In genomic region chr2:181314080-181314810, GRCm38 (mm10) we compare ENCODE assay signal across 8 mouse cellular contexts. TPM values are rescaled to one million over a fixed set of nuclear protein-coding genes. Genes with fewer than 3 reads are reported as not detected.
A peak's percentile ranks its signal among the peaks of the same experiment; 100 is the strongest.
DNase-seq lines count a peak whose midpoint lies in the region; ATAC-seq and TF ChIP-seq lines count a peak whose summit lies in the region.

Gene Stmn3, minus strand, starts transcription at chr2:181314500.

- no peaks in the 10 kb centered on the region for H3K36me3 ChIP-seq in ES-E14 (ENCODE audit: control insufficient read depth, insufficient read depth, low read length, poor library complexity, severe bottlenecking)
- H3K36me3 ChIP-seq in embryonic facial prominence, embryonic 11.5 days (replicated peaks; ENCODE audit: control insufficient read depth, insufficient read depth, low read depth, low read length): no peaks in the 10 kb centered on the region
- no peaks in the 10 kb centered on the region for H3K36me3 ChIP-seq in heart, embryonic 15.5 days
- H3K36me3 ChIP-seq in liver, embryonic 13.5 days: no peaks in the 10 kb centered on the region
- peaks cover 3% of the 10 kb centered on the region; the same call in 1 of the 2 replicates for H3K36me3 ChIP-seq in neural tube, embryonic 15.5 days

- H3K4me2 ChIP-seq in embryonic facial prominence, embryonic 11.5 days (ENCODE audit: low read depth, low read length): peak within 1 kb of the TSS; percentile 44
- H3K4me2 ChIP-seq in heart, embryonic 15.5 days: peak within 1 kb of the TSS; percentile 43
- H3K4me2 ChIP-seq in liver, embryonic 13.5 days: peak within 1 kb of the TSS; percentile 37
- peak within 1 kb of the TSS; percentile 73 for H3K4me2 ChIP-seq in neural tube, embryonic 15.5 days

- peak within 1 kb of the TSS; percentile 63 to 83 for H3K4me3 ChIP-seq in ES-E14 (ENCODE audit: insufficient read depth in 1 of 2, low read depth in 1 of 2, low read length in 2 of 2, poor library complexity in 1 of 2, severe bottlenecking in 1 of 2)
- H3K4me3 ChIP-seq in embryonic facial prominence, embryonic 11.5 days (ENCODE audit: low read depth, low read length): peak within 1 kb of the TSS; percentile 34
- H3K4me3 ChIP-seq in heart, embryonic 15.5 days: peak within 1 kb of the TSS; percentile 20
- H3K4me3 ChIP-seq in liver, embryonic 13.5 days (replicated peaks): 0 out of 2 replicates have a peak within 1 kb of the TSS, but pooled peaks have one; percentile 10
- peak within 1 kb of the TSS; percentile 79 for H3K4me3 ChIP-seq in neural tube, embryonic 15.5 days (replicated peaks)

- H3K4me1 ChIP-seq in ES-E14 (ENCODE audit: control insufficient read depth in 2 of 2, insufficient read depth in 2 of 2, low read length in 2 of 2, poor library complexity in 1 of 2): peaks cover 0 to 14% of the 10 kb centered on the region in 2 experiments; a peak in 2 of 4 replicates
- no peaks in the 10 kb centered on the region; the same call in 1 of the 2 replicates for H3K4me1 ChIP-seq in embryonic facial prominence, embryonic 11.5 days (ENCODE audit: control insufficient read depth, insufficient read depth, low read length)
- peaks cover 9% of the 10 kb centered on the region for H3K4me1 ChIP-seq in heart, embryonic 15.5 days (replicated peaks)
- peaks cover 12% of the 10 kb centered on the region for H3K4me1 ChIP-seq in liver, embryonic 13.5 days (replicated peaks)
- peaks cover 38% of the 10 kb centered on the region for H3K4me1 ChIP-seq in neural tube, embryonic 15.5 days

- peak; percentile 81 for DNase-seq in ES-E14 (ENCODE audit: low read depth, low spot score)
- peak; percentile 88 for DNase-seq in adrenal gland, postnatal 14 days
- DNase-seq in embryonic facial prominence, embryonic 11.5 days (ENCODE audit: low spot score): peak; percentile 85
- peak; percentile 51 to 69 for DNase-seq in kidney, postnatal 25 days
- DNase-seq in liver, embryonic 13.5 days: peak; percentile 21
- DNase-seq in natural killer cell, adult 2 months (ENCODE audit: low spot score in 2 of 2): no peak

- peak; percentile 57 for ATAC-seq in embryonic facial prominence, embryonic 11.5 days (replicated peaks; ENCODE audit: insufficient number of reproducible peaks, low FRiP score, low TSS enrichment, low read depth)
- peak; percentile 50 for ATAC-seq in heart, embryonic 15.5 days (replicated peaks; ENCODE audit: insufficient number of reproducible peaks, insufficient read depth, low FRiP score, low read depth)
- ATAC-seq in liver, embryonic 13.5 days (ENCODE audit: low read depth): no peak
- ATAC-seq in neural tube, embryonic 15.5 days (ENCODE audit: low FRiP score): peak; percentile 93

- 5% methylated on average over 22 of the region's 23 CpGs for WGBS in embryonic facial prominence, embryonic 11.5 days
- WGBS in heart, embryonic 15.5 days: 4% methylated on average over 23 of the region's 23 CpGs
- 9% methylated on average over 23 of the region's 23 CpGs for WGBS in liver, embryonic 13.5 days (ENCODE audit: insufficient replicate concordance)
- WGBS in neural tube, embryonic 15.5 days: 4% methylated on average over 19 of the region's 23 CpGs

- peak within 1 kb of the TSS; percentile 34 for H3K9ac ChIP-seq in ES-E14 (ENCODE audit: insufficient read depth, low read depth, low read length, poor library complexity, severe bottlenecking)
- H3K9ac ChIP-seq in embryonic facial prominence, embryonic 11.5 days (replicated peaks; ENCODE audit: low read length): peak within 1 kb of the TSS; percentile 27
- H3K9ac ChIP-seq in heart, embryonic 15.5 days: no peak within 1 kb of the TSS
- no peak within 1 kb of the TSS for H3K9ac ChIP-seq in liver, embryonic 13.5 days
- H3K9ac ChIP-seq in neural tube, embryonic 15.5 days (replicated peaks): peak within 1 kb of the TSS; percentile 95

- no peaks in the 10 kb centered on the region for H3K9me3 ChIP-seq in ES-E14 (ENCODE audit: control insufficient read depth, insufficient read depth, low read depth, low read length)
- no peaks in the 10 kb centered on the region for H3K9me3 ChIP-seq in embryonic facial prominence, embryonic 11.5 days (replicated peaks; ENCODE audit: control insufficient read depth, low read length)
- H3K9me3 ChIP-seq in heart, embryonic 15.5 days (replicated peaks): no peaks in the 10 kb centered on the region
- no peaks in the 10 kb centered on the region for H3K9me3 ChIP-seq in liver, embryonic 13.5 days (replicated peaks)
- no peaks in the 10 kb centered on the region for H3K9me3 ChIP-seq in neural tube, embryonic 15.5 days (replicated peaks)

- peaks cover 27% of the 10 kb centered on the region for H3K27me3 ChIP-seq in embryonic facial prominence, embryonic 11.5 days (ENCODE audit: control insufficient read depth, insufficient read depth, low read length)
- peaks cover 60% of the 10 kb centered on the region for H3K27me3 ChIP-seq in heart, embryonic 15.5 days
- H3K27me3 ChIP-seq in liver, embryonic 13.5 days: peaks cover 86% of the 10 kb centered on the region
- H3K27me3 ChIP-seq in neural tube, embryonic 15.5 days (replicated peaks): peaks cover 10% of the 10 kb centered on the region; the same call in 1 of the 2 replicates

- in situ Hi-C loops in ES-E14 (cut with MboI; ENCODE audit: low sequenced_read_pairs in 2 of 2, unreplicated experiment in 2 of 2): no loop called here

- H3K27ac ChIP-seq in ES-E14 (ENCODE audit: insufficient read depth, low read depth, low read length, poor library complexity, severe bottlenecking): 0 out of 2 replicates have a peak within 1 kb of the TSS, but pooled peaks have one; percentile 5
- H3K27ac ChIP-seq in embryonic facial prominence, embryonic 11.5 days (replicated peaks; ENCODE audit: low read depth, low read length): no peak within 1 kb of the TSS
- no peak within 1 kb of the TSS for H3K27ac ChIP-seq in heart, embryonic 15.5 days
- no peak within 1 kb of the TSS for H3K27ac ChIP-seq in liver, embryonic 13.5 days
- H3K27ac ChIP-seq in neural tube, embryonic 15.5 days (replicated peaks): peak within 1 kb of the TSS; percentile 96

TF ChIP-seq in ES-E14, 5 proteins besides CTCF, POLR2A, EP300 and RAD21:
- TF ChIP-seq CHD2 (IDR thresholded peaks at IDR 0.05; ENCODE audit: low read depth, low read length) (no peak), ZC3H11A (IDR thresholded peaks at IDR 0.05; ENCODE audit: borderline replicate concordance, low read depth, low read length) (no peak), ZNF384 (IDR thresholded peaks at IDR 0.05; ENCODE audit: low read depth, low read length) (no peak), MAFK (IDR thresholded peaks at IDR 0.05; ENCODE audit: insufficient read depth, low read depth, low read length) (no peak), HCFC1 (IDR thresholded peaks at IDR 0.05; ENCODE audit: borderline replicate concordance, insufficient read depth, low read length) (no peak)

RNA-seq across cellular contexts. Expression of gene Stmn3, which starts in this region (rescaled TPM):
- total RNA-seq in ES-E14 (2012; rRNA removed): 7.9 and 8.6 TPM in 2 replicates
- 10.6 and 19.4 TPM in 2 replicates for total RNA-seq in adrenal gland, postnatal 14 days (2021)
- 79.6 and 98.0 TPM in 2 replicates for polyA plus RNA-seq in embryonic facial prominence, embryonic 11.5 days (2014; fragmentation: Nextera tagmentation; extraction: Ambion mirVana)
- polyA plus RNA-seq in heart, embryonic 15.5 days (2015; fragmentation: Nextera tagmentation; extraction: Ambion mirVana): 0.89 and 13.4 TPM in 2 replicates
- polyA plus RNA-seq in liver, embryonic 13.5 days (2015; fragmentation: Nextera tagmentation; extraction: Ambion mirVana): 0.60 and 0.91 TPM in 2 replicates
- 1,381 and 1,726 TPM in 2 replicates for polyA plus RNA-seq in neural tube, embryonic 15.5 days (2015; fragmentation: Nextera tagmentation; extraction: Ambion mirVana)

Comparison
In these comparisons a context has a peak if more than half of its experiments do, and no peak if none do; other contexts are left out.
1. Peak in DNase-seq, H3K4me3 ChIP-seq and H3K4me2 ChIP-seq in liver, embryonic 13.5 days; RNA of the gene not detected or under 1 TPM.
2. DNase-seq: peak in ES-E14 (single experiment), adrenal gland, postnatal 14 days (single experiment), embryonic facial prominence, embryonic 11.5 days (single experiment) and kidney, postnatal 25 days (2 of 2); none in natural killer cell, adult 2 months (0 of 2).
3. H3K27ac ChIP-seq: peak in ES-E14 (single experiment) and neural tube, embryonic 15.5 days (single experiment); none in embryonic facial prominence, embryonic 11.5 days (single experiment), heart, embryonic 15.5 days (single experiment) and liver, embryonic 13.5 days (single experiment).
4. H3K4me3 ChIP-seq: peak in every context shown above with its lines; median percentile 79 in neural tube, embryonic 15.5 days; 73 in ES-E14; 34 in embryonic facial prominence, embryonic 11.5 days; 20 in heart, embryonic 15.5 days; 10 in liver, embryonic 13.5 days.
5. H3K9ac ChIP-seq: peak in ES-E14 (single experiment), embryonic facial prominence, embryonic 11.5 days (single experiment) and neural tube, embryonic 15.5 days (single experiment); none in heart, embryonic 15.5 days (single experiment) and liver, embryonic 13.5 days (single experiment).
6. Peak in every context shown above with its lines, with median percentiles within 50 percentile points of each other: H3K4me2 ChIP-seq.